Mouse (Mus musculus): ENCODE measurements at regions not wholly inside any gene's neighbourhood (a gene's known extent, or its start where the extent isn't known, plus 50 kb on each side); places are given as distances from the start of the nearest gene placed in this dataset.
"Not testable (repeated sequence)": the region's sequence is repeated elsewhere in the genome, so short reads cannot be mapped to it uniquely, and the experiment has no call there.

- ATAC-seq (ENCODE audit: low FRiP score); H3K4me2 ChIP-seq (replicated peaks); H3K27ac ChIP-seq; H3K27me3 ChIP-seq (ENCODE audit: control insufficient read depth, insufficient read depth, low read length); H3K36me3 ChIP-seq (replicated peaks; ENCODE audit: control insufficient read depth, insufficient read depth); H3K9me3 ChIP-seq (ENCODE audit: control insufficient read depth, low read length); H3K4me1 ChIP-seq (replicated peaks; ENCODE audit: control insufficient read depth, insufficient read depth, low read length); DNase-seq (ENCODE audit: low spot score); H3K9ac ChIP-seq; H3K4me3 ChIP-seq (replicated peaks; ENCODE audit: low read length): not testable (repeated sequence)
- 96% methylated on average over 2 of the region's 2 CpGs for WGBS
These were observed 157.5 kb upstream of the Vmn1r3 start for GRCm38 (mm10) chr4:3342696-3343095.

DNA sequence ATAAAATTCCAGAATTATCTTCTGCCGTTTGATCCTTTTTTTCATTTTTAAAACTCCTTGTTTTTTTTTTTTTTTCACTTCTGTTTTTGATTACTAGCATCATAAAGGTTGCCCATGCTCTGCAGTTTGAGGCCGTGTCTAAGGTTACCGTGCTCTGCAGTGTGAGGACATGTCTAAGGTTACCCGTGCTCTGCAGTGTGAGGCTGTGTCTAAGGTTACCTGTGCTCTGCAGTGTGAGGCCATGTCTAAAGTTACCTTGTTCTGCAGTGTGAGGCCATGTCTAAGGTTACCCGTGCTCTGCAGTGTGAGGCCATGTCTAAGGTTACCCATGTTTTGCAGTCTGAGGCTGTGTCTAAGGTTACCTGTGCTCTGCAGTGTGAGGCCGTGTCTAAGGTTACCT, 157.0 kb upstream of the Vmn1r3 start:
- not testable (repeated sequence) for ATAC-seq (ENCODE audit: low FRiP score); H3K4me1 ChIP-seq (replicated peaks; ENCODE audit: control insufficient read depth, insufficient read depth, low read length); DNase-seq (ENCODE audit: low spot score); H3K4me3 ChIP-seq (replicated peaks; ENCODE audit: low read length); H3K9me3 ChIP-seq (ENCODE audit: control insufficient read depth, low read length); H3K9ac ChIP-seq; H3K4me2 ChIP-seq (replicated peaks); H3K27me3 ChIP-seq (ENCODE audit: control insufficient read depth, insufficient read depth, low read length); H3K27ac ChIP-seq; H3K36me3 ChIP-seq (replicated peaks; ENCODE audit: control insufficient read depth, insufficient read depth)
- WGBS = 94% methylated on average over 6 of the region's 6 CpGs
